Mouse (Mus musculus): Measurements from ENCODE around the gene Ros1.

Gene Ros1

DNA sequence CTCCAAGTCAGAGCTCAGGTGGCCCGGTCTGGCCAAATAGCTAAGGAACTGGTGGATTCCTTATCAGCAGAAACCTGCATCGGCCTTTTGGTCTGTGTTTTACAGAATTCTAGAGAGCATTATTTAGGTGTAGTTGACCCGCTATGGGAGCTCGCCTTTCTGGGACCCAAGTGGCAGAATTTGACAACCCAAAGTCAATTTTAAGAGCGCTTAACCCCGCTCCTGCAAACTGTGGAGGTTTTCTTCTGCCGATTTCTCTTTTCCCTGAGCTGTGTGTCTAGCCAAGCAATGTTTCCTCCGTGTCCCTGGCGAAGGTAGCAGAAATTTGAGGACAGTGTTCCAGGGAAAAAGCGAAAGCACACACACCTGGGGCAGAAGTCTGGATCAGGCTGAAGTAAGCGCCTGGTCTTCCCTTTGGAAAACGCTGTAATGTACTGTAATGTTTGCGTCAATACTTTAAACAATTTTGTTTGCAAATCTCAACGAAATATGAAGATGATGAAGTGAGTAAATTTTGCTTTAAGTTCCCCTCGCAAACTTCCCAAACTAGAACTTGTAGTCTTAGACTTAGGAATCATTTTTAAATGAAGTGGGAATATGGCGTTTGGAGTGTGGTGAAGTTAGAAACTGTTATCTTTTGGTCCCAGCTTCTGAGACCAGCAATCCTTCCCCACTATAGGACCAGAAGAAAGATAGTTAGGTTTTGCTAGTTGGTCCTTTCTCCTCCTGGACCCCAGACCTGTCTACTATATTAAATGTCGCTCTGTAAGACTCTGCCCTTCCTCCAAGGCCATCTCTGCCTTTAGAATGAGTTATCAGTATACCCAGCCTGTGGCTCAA lies 171.6 kb downstream of the Ros1 start:
- no peak for DNase-seq (ENCODE audit: extremely low read depth, low read depth, low spot score)

DNA sequence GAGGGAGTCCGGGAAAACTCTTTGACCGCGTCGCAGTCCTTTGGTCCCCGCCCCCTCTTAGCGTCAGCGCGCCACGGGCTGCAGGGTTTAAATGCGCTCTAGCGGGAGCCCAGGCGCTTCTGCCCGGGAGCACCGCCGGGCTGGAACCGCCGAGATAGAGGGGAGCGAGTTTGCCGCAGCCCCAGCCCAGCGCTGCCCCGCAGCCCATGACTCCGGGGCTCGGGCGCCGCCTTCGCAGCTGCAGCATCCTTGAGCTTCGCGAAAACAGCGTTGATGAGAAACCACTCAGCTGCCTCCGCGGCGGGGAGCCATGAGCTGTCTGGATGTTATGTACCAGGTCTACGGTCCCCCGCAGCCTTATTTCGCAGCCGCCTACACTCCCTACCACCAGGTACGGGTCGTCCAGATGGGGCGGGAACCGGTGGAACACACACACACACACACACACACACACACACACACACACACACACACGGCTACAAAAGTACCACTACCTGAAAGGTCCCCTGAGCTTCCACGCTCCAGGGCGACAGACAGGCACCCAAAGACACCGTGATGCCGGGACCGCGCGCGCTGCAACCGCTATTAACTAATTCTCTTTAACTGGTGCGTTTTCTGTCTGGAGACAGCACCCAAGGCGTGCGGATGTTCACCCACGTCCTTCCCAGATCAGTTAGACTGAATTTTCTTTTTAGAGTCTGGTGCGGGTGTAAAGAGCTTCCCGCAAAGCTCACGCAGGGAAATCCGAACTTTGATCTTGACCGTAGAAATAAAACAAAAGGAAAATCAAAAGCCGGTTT lies 172.4 kb downstream of the Ros1 start, which contains the start of gene Vgll2:
TSS of gene Vgll2 (plus strand) at position 90 of the 800 bp plus-strand sequence.
- no peak for DNase-seq (ENCODE audit: extremely low read depth, low read depth, low spot score)

DNA sequence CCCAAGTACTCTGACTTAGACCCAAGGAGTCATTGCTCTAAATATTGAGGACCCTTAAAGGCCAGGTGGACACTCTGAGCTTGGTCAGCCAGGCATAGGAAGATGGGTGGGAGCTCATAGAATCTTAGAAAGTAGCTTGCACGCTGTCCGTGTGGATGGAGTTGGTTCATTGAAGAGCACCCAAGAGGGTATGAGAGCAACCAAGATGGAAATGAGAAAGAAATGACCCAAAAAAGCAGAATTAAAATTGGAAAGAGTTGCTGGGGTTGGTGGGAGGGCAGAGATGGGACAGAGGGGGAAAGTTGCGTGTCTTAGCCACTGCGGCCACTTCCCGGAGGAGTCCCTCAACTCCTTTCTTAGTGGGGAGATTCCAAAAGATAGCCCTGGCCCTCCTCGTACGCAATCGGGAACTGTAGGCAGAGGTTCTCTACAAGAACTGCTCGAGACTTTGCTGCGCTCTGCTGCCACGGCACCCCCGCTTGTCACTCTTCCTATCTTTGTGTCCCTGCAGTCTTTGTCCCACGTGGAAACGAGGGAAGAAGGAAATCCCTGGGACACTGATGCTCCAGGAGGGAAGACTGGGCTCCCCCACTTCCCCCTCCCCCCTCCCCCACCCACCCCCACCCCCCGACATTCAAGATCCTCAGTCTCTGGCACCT lies 173.2 kb downstream of the Ros1 start:
- no peak for DNase-seq (ENCODE audit: extremely low read depth, low read depth, low spot score)

DNA sequence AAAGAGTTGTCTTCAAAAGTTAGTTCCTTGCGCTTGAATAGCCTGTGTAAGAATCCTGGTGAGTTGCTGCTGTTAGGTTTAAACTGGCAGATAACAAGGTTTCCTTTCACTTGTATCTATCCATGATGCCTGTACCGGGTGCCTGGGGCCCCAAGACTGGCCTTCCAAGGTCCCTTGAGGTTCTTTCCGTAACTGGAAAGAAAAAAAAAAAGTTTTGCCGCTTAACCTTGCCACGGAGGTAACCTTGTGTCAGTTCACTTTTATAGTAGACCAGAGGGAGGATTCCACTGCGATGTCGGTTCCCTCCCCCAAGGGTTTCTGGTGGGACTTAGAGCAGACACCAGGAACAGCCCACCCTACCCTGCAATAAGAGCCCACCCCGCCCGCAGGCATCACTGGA lies 173.8 kb downstream of the Ros1 start:
- no peak for DNase-seq (ENCODE audit: extremely low read depth, low read depth, low spot score)

DNA sequence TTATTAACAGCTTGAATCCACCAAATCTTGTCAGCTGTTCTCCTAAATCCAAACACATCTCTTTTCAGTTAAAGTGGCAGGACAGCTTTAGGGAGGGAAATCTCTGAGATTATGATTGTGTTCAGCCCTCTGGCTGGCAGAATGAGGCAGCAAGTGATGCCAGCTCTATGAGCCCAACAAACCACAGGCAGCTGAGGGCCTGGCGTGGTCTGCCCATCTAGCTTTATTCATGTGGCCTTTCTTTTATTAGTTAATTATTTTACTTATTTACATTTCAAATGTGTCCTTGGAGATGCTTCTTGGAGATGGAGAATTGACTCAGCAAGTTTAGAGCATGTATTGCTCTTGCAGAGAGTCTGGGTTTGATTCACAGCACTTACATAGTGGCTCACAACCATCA lies 176.6 kb downstream of the Ros1 start:
- no peak for DNase-seq (ENCODE audit: extremely low read depth, low read depth, low spot score)
